Mouse (Mus musculus) embryonic facial prominence, embryonic 15.5 days (tissue): Measurements from ENCODE around the gene Olfr483. TPM values are rescaled to one million over a fixed set of nuclear protein-coding genes. Genes with fewer than 3 reads are reported as not detected.

Experiments
- ATAC-seq: fragments of 200-750 bp; cut with Nextera tagmentation; 2 replicates; pipeline ENCODE4 v1.8.0; 2017; ENCODE audit warnings: low read depth, moderate TSS enrichment; ENCODE audit not compliant: insufficient number of reproducible peaks, low FRiP score, low TSS enrichment
- H3K27ac ChIP-seq: fragments of 300-500 bp; sonication (generic); replicated peaks from 2 replicates; pipeline ENCODE4 v1.5.1; 2015; ENCODE audit warnings: mild to moderate bottlenecking, inconsistent platforms
- H3K27me3 ChIP-seq: fragments of 300-500 bp; sonication (generic); 2 replicates; pipeline ENCODE4 v1.6.1; 2015; ENCODE audit warnings: inconsistent platforms
- H3K36me3 ChIP-seq: fragments of 300-500 bp; sonication (generic); 2 replicates; pipeline ENCODE4 v1.6.1; 2015; ENCODE audit warnings: mild to moderate bottlenecking, inconsistent platforms
- H3K4me1 ChIP-seq: fragments of 300-500 bp; sonication (generic); 2 replicates; pipeline ENCODE4 v1.6.1; 2015; ENCODE audit warnings: inconsistent platforms
- H3K4me2 ChIP-seq: fragments of 300-500 bp; sonication (generic); replicated peaks from 2 replicates; pipeline ENCODE4 v1.6.1; 2015; ENCODE audit warnings: mild to moderate bottlenecking, inconsistent platforms
- H3K4me3 ChIP-seq: fragments of 300-500 bp; sonication (generic); replicated peaks from 2 replicates; pipeline ENCODE4 v1.5.1; 2015; ENCODE audit warnings: mild to moderate bottlenecking, inconsistent platforms
- H3K9ac ChIP-seq: fragments of 300-500 bp; sonication (generic); 2 replicates; pipeline ENCODE4 v1.6.1; 2015; ENCODE audit warnings: inconsistent platforms
- H3K9me3 ChIP-seq: fragments of 300-500 bp; sonication (generic); replicated peaks from 2 replicates; pipeline ENCODE4 v1.6.1; 2016; ENCODE audit warnings: inconsistent platforms
- WGBS: fragments of 180-500 bp; shearing (Covaris S2); methylation state at CpG from one replicate; pipeline ENCODE4 v1.1.7; 2015; 5-methylcytosine and 5-hydroxymethylcytosine counted together
- polyA plus RNA-seq: library from polyadenylated mRNA; unstranded; fragments of >200 nt; fragmentation: Nextera tagmentation; extraction: Ambion mirVana; gene quantifications from 2 replicates; pipeline ENCODE4 v1.2.1, GENCODE M21; 2015

Olfr483 gene
- 0.11 TPM in 1 of 2 replicates, not detected in the other for polyA plus RNA-seq

- Histone ChIP-seq H3K4me3 (no peak within 1 kb of the TSS), H3K36me3 (no peaks in the 10 kb centered on the region), H3K4me1 (no peaks in the 10 kb centered on the region), H3K4me2 (no peak within 1 kb of the TSS), H3K9me3 (no peaks in the 10 kb centered on the region), H3K27ac (no peak within 1 kb of the TSS), H3K27me3 (no peaks in the 10 kb centered on the region), H3K9ac (no peak within 1 kb of the TSS)
- ATAC-seq, result no peak
- WGBS, result 80% methylated on average over 1 of the region's 1 CpGs
Measured at GRCm38 (mm10) chr7:108100549-108100948, at the start of gene Olfr483. Olfr483 (plus strand) TSS chr7:108100849.

GRCm38 (mm10) chr7:108067246-108067645, 33.4 kb upstream of the Olfr483 start, which contains the start of gene Olfr480:
Olfr480 (minus strand) TSS chr7:108067346.
- Histone ChIP-seq H3K4me1 (no peaks in the 10 kb centered on the region), H3K4me2 (no peak within 1 kb of the TSS), H3K9me3 (no peaks in the 10 kb centered on the region; the same call in 1 of the 2 replicates), H3K36me3 (no peaks in the 10 kb centered on the region), H3K27ac (no peak within 1 kb of the TSS), H3K9ac (no peak within 1 kb of the TSS), H3K27me3 (no peaks in the 10 kb centered on the region), H3K4me3 (no peak within 1 kb of the TSS)
- ATAC-seq, result no peak
- 66% methylated on average over 1 of the region's 1 CpGs for WGBS

GRCm38 (mm10) chr7:108079555-108079954, 21.1 kb upstream of the Olfr483 start, which contains the start of gene Olfr481:
Olfr481 (plus strand) TSS chr7:108079855.
- no peaks in the 10 kb centered on the region for H3K27me3 ChIP-seq
- no peak for ATAC-seq
- no peak within 1 kb of the TSS for H3K4me2 ChIP-seq
- H3K4me3 ChIP-seq, result no peak within 1 kb of the TSS
- H3K9me3 ChIP-seq, result no peaks in the 10 kb centered on the region
- no peaks in the 10 kb centered on the region for H3K36me3 ChIP-seq
- H3K27ac ChIP-seq, result no peak within 1 kb of the TSS
- H3K4me1 ChIP-seq, result no peaks in the 10 kb centered on the region
- H3K9ac ChIP-seq, result no peak within 1 kb of the TSS

- WGBS, result 81% methylated on average over 1 of the region's 1 CpGs
- no peak within 1 kb of the TSS for H3K4me3 ChIP-seq
- no peaks in the 10 kb centered on the region for H3K36me3 ChIP-seq
- H3K4me2 ChIP-seq, result no peak within 1 kb of the TSS
- H3K9ac ChIP-seq, result no peak within 1 kb of the TSS
- no peak for ATAC-seq
- H3K9me3 ChIP-seq, result no peaks in the 10 kb centered on the region
- H3K4me1 ChIP-seq, result no peaks in the 10 kb centered on the region
- no peaks in the 10 kb centered on the region for H3K27me3 ChIP-seq
- no peak within 1 kb of the TSS for H3K27ac ChIP-seq
Measured at GRCm38 (mm10) chr7:108097486-108097885, 3.2 kb upstream of the Olfr483 start, which contains the start of gene Olfr482. Olfr482 (minus strand) TSS chr7:108097586.

GRCm38 (mm10) chr7:108120681-108121080, 20.0 kb downstream of the Olfr483 start:
- H3K27ac ChIP-seq, result no peak overlapping the region
- no peak overlapping the region for H3K4me2 ChIP-seq
- WGBS, result 17% methylated on average over 1 of the region's 1 CpGs
- no peaks in the 10 kb centered on the region for H3K4me1 ChIP-seq
- no peaks in the 10 kb centered on the region for H3K27me3 ChIP-seq
- no peaks in the 10 kb centered on the region for H3K36me3 ChIP-seq
- H3K4me3 ChIP-seq, result no peak overlapping the region
- H3K9me3 ChIP-seq, result no peaks in the 10 kb centered on the region
- no peak for ATAC-seq
- no peak overlapping the region for H3K9ac ChIP-seq

- Histone ChIP-seq H3K9ac (no peak overlapping the region), H3K4me2 (no peak overlapping the region), H3K4me1 (no peaks in the 10 kb centered on the region), H3K27ac (no peak overlapping the region), H3K27me3 (no peaks in the 10 kb centered on the region), H3K36me3 (no peaks in the 10 kb centered on the region), H3K4me3 (no peak overlapping the region), H3K9me3 (no peaks in the 10 kb centered on the region)
- 65% methylated on average over 1 of the region's 1 CpGs for WGBS
- no peak for ATAC-seq
Measured at GRCm38 (mm10) chr7:108121416-108121815, 20.8 kb downstream of the Olfr483 start.

GRCm38 (mm10) chr7:108127349-108127748, 26.7 kb downstream of the Olfr483 start, which contains the start of gene Olfr484:
Olfr484 (minus strand) TSS chr7:108127449.
- Histone ChIP-seq H3K9me3 (no peaks in the 10 kb centered on the region), H3K27me3 (no peaks in the 10 kb centered on the region), H3K4me2 (no peak within 1 kb of the TSS), H3K27ac (no peak within 1 kb of the TSS), H3K9ac (no peak within 1 kb of the TSS), H3K4me1 (no peaks in the 10 kb centered on the region), H3K36me3 (no peaks in the 10 kb centered on the region), H3K4me3 (no peak within 1 kb of the TSS)
- no peak for ATAC-seq

Other genes with a start within 250 kb of the Olfr483 start
- gene Olfr472, start 202.9 kb upstream of the Olfr483 start, polyA plus RNA-seq, result 0.15 TPM in 1 of 2 replicates, not detected in the other
- not detected in 2 replicates for gene Olfr473, start 170.4 kb upstream of the Olfr483 start, polyA plus RNA-seq
- not detected in 2 replicates for gene Olfr474, start 146.2 kb upstream of the Olfr483 start, polyA plus RNA-seq
- not detected in 2 replicates for gene Olfr476, start 136.0 kb upstream of the Olfr483 start, polyA plus RNA-seq
- gene Olfr477, start 114.2 kb upstream of the Olfr483 start, polyA plus RNA-seq, result not detected in 2 replicates
- 0.16 TPM in 1 of 2 replicates, not detected in the other for gene Olfr478, start 66.9 kb upstream of the Olfr483 start, polyA plus RNA-seq
- gene Olfr479, start 50.2 kb upstream of the Olfr483 start, polyA plus RNA-seq, result 0.05 and 0.09 TPM in 2 replicates
- gene Olfr480, start 33.5 kb upstream of the Olfr483 start, polyA plus RNA-seq, result not detected in 2 replicates
- 0.59 and 0.88 TPM in 2 replicates for gene Olfr481, start 21.0 kb upstream of the Olfr483 start, polyA plus RNA-seq
- gene Olfr482, start 3.3 kb upstream of the Olfr483 start, polyA plus RNA-seq, result 0.12 TPM in 1 of 2 replicates, not detected in the other
- gene Olfr484, start 26.6 kb downstream of the Olfr483 start, polyA plus RNA-seq, result 0.15 TPM in 1 of 2 replicates, not detected in the other
- 0.30 and 0.69 TPM in 2 replicates for gene Olfr485, start 59.0 kb downstream of the Olfr483 start, polyA plus RNA-seq
- not detected in 2 replicates for gene Olfr486, start 71.9 kb downstream of the Olfr483 start, polyA plus RNA-seq
- gene Olfr487, start 113.8 kb downstream of the Olfr483 start, polyA plus RNA-seq, result 0.29 TPM in 1 of 2 replicates, not detected in the other
- 0.04 and 0.24 TPM in 2 replicates for gene Olfr488, start 157.5 kb downstream of the Olfr483 start, polyA plus RNA-seq
- not detected in 2 replicates for gene Olfr490, start 188.1 kb downstream of the Olfr483 start, polyA plus RNA-seq
- gene Olfr491, start 212.6 kb downstream of the Olfr483 start, polyA plus RNA-seq, result 0.12 TPM in 1 of 2 replicates, not detected in the other
- 0.17 TPM in 1 of 2 replicates, not detected in the other for gene Olfr492, start 222.8 kb downstream of the Olfr483 start, polyA plus RNA-seq
- not detected in 2 replicates for gene Olfr493, start 246.1 kb downstream of the Olfr483 start, polyA plus RNA-seq